ENCODE assay signal across 9 mouse cellular contexts in genomic region chr1:53909118-53909517, GRCm38 (mm10).
A peak's percentile ranks its signal among the peaks of the same experiment; 100 is the strongest.
DNase-seq lines count a peak whose midpoint lies in the region; ATAC-seq and TF ChIP-seq lines count a peak whose summit lies in the region.
"Had no signal": no experiment of that assay in that cellular context is flagged by ENCODE, and none has a peak within 500 bp of the region (broad histone marks: within the 10 kb centered on the region; RNA-seq: fewer than 3 reads in every experiment).

No protein-coding gene starts in this region.

- H3K4me2 ChIP-seq in lung, embryonic 14.5 days: no peak overlapping the region
- H3K4me2 ChIP-seq: limb, embryonic 15.5 days had no signal

- intact Hi-C loops in gastrocnemius, postnatal 14 days (cut with DNase I; ENCODE audit: low total_unique reads): no loop called here

- DNase-seq in frontal cortex, postnatal 10 days (ENCODE audit: low spot score in 2 of 2): no peak
- peak; percentile 90 for DNase-seq in lung, embryonic 14.5 days
- DNase-seq in lung, postnatal 14 days: no peak
- DNase-seq in embryo, embryonic 11 days: peak; percentile 75
- DNase-seq in right cerebral cortex, postnatal 14 days: no peak
- no peak for DNase-seq in gastrocnemius, postnatal 14 days

- peak; percentile 77 for TF ChIP-seq CTCF in lung, embryonic 14.5 days (IDR thresholded peaks at IDR 0.05; ENCODE audit: low read depth)

- ATAC-seq in frontal cortex, adult (ENCODE audit: low TSS enrichment): peak; percentile 84
- peak; percentile 69 for ATAC-seq in lung, embryonic 14.5 days (ENCODE audit: insufficient read depth)
- ATAC-seq in megakaryocyte-erythroid progenitor cell, adult 5-6 weeks (replicated peaks; ENCODE audit: low FRiP score, low TSS enrichment, poor library complexity, severe bottlenecking): peak; percentile 61; the same call in 1 of the 2 replicates

- no peaks in the 10 kb centered on the region for H3K36me3 ChIP-seq in lung, embryonic 14.5 days (ENCODE audit: insufficient read depth)
- H3K36me3 ChIP-seq: limb, embryonic 15.5 days had no signal

- no peak overlapping the region for H3K27ac ChIP-seq in lung, embryonic 14.5 days (ENCODE audit: low read depth)
- H3K27ac ChIP-seq: limb, embryonic 15.5 days had no signal

- no peaks in the 10 kb centered on the region for H3K4me1 ChIP-seq in lung, embryonic 14.5 days (ENCODE audit: insufficient read depth)

- 6% methylated on average over 3 of the region's 3 CpGs for WGBS in lung, embryonic 14.5 days

- H3K9me3 ChIP-seq in lung, embryonic 14.5 days (ENCODE audit: low read depth, low read length): no peaks in the 10 kb centered on the region
- H3K9me3 ChIP-seq: limb, embryonic 15.5 days had no signal

- H3K9ac ChIP-seq in lung, embryonic 14.5 days: no peak overlapping the region
- H3K9ac ChIP-seq: limb, embryonic 15.5 days had no signal

- H3K4me3 ChIP-seq in lung, embryonic 14.5 days (ENCODE audit: low read depth, low read length): no peak overlapping the region
- H3K4me3 ChIP-seq: limb, embryonic 15.5 days had no signal

- H3K27me3 ChIP-seq in lung, embryonic 14.5 days (ENCODE audit: insufficient read depth, low read length): no peaks in the 10 kb centered on the region
- H3K27me3 ChIP-seq: limb, embryonic 15.5 days had no signal

Comparison
In these comparisons a context has a peak if more than half of its experiments do, and no peak if none do; other contexts are left out.
1. DNase-seq: peak in lung, embryonic 14.5 days (single experiment) and embryo, embryonic 11 days (single experiment); none in frontal cortex, postnatal 10 days (0 of 2), lung, postnatal 14 days (single experiment), right cerebral cortex, postnatal 14 days (single experiment) and gastrocnemius, postnatal 14 days (single experiment).
2. Peak in every context shown above with its lines, with median percentiles within 50 percentile points of each other: ATAC-seq.